Mouse (Mus musculus): ENCODE results near the gene BC049352. TPM values are rescaled to one million over a fixed set of nuclear protein-coding genes. Genes with fewer than 3 reads are reported as not detected.
A peak's percentile ranks its signal among the peaks of the same experiment; 100 is the strongest.

BC049352 gene
- polyA plus RNA-seq (2015; fragmentation: Nextera tagmentation; extraction: Ambion mirVana) = not detected in 2 replicates

GRCm38 (mm10) chr9:45181770-45182169 is at the start of gene BC049352:
Gene BC049352 (plus strand): TSS chr9:45182007.
- H3K9me3 ChIP-seq (replicated peaks) = no peaks in the 10 kb centered on the region
- H3K27me3 ChIP-seq = no peaks in the 10 kb centered on the region
- H3K27ac ChIP-seq = no peak within 1 kb of the TSS
- no peaks in the 10 kb centered on the region for H3K4me1 ChIP-seq (replicated peaks)
- H3K4me2 ChIP-seq = no peak within 1 kb of the TSS
- H3K36me3 ChIP-seq = no peaks in the 10 kb centered on the region
- H3K4me3 ChIP-seq = no peak within 1 kb of the TSS
- H3K9ac ChIP-seq = no peak within 1 kb of the TSS
- ATAC-seq (replicated peaks; ENCODE audit: insufficient number of reproducible peaks, insufficient read depth, low FRiP score, low read depth) = no peak
- WGBS = 17% methylated on average over 2 of the region's 2 CpGs

GRCm38 (mm10) chr9:45133484-45134310 is 48.1 kb upstream of the BC049352 start:
- H3K4me1 ChIP-seq (replicated peaks) = peaks cover 31% of the 10 kb centered on the region
- no peak overlapping the region for H3K27ac ChIP-seq
- H3K4me2 ChIP-seq = no peak overlapping the region
- no peaks in the 10 kb centered on the region for H3K36me3 ChIP-seq
- ATAC-seq (replicated peaks; ENCODE audit: insufficient number of reproducible peaks, insufficient read depth, low FRiP score, low read depth) = no peak
- H3K9me3 ChIP-seq (replicated peaks) = no peaks in the 10 kb centered on the region
- H3K4me3 ChIP-seq = no peak overlapping the region
- 25% methylated on average over 5 of the region's 5 CpGs for WGBS
- no peak overlapping the region for H3K9ac ChIP-seq
- peaks cover 67% of the 10 kb centered on the region for H3K27me3 ChIP-seq

GRCm38 (mm10) chr9:45136442-45137169 is 45.2 kb upstream of the BC049352 start:
- peak overlapping the region; percentile 26; the same call in 1 of the 2 replicates for H3K27ac ChIP-seq

GRCm38 (mm10) chr9:45138191-45139032 is 43.4 kb upstream of the BC049352 start, which contains the start of gene Scn4b:
Gene Scn4b (plus strand): TSS chr9:45138395.
- no peaks in the 10 kb centered on the region for H3K36me3 ChIP-seq
- peaks cover 96% of the 10 kb centered on the region for H3K27me3 ChIP-seq
- no peaks in the 10 kb centered on the region for H3K9me3 ChIP-seq (replicated peaks)
- H3K9ac ChIP-seq = peak within 1 kb of the TSS; percentile 34
- ATAC-seq (replicated peaks; ENCODE audit: insufficient number of reproducible peaks, insufficient read depth, low FRiP score, low read depth) = 0 out of 2 replicates have a peak, but pooled peaks have one; percentile 24
- peaks cover 34% of the 10 kb centered on the region for H3K4me1 ChIP-seq (replicated peaks)
- peak within 1 kb of the TSS; percentile 96 for H3K4me2 ChIP-seq
- H3K27ac ChIP-seq = no peak within 1 kb of the TSS
- under 1% methylated on average over 76 of the region's 76 CpGs for WGBS
- H3K4me3 ChIP-seq = peak within 1 kb of the TSS; percentile 59

More at GRCm38 (mm10) chr9:45136442-45137169, 45.2 kb upstream of the BC049352 start:
- no peak overlapping the region for H3K4me3 ChIP-seq
- no peak for ATAC-seq (replicated peaks; ENCODE audit: insufficient number of reproducible peaks, insufficient read depth, low FRiP score, low read depth)
- H3K9me3 ChIP-seq (replicated peaks) = no peaks in the 10 kb centered on the region
- H3K4me2 ChIP-seq = no peak overlapping the region
- no peaks in the 10 kb centered on the region for H3K36me3 ChIP-seq
- peaks cover 34% of the 10 kb centered on the region for H3K4me1 ChIP-seq (replicated peaks)
- no peak overlapping the region for H3K9ac ChIP-seq
- WGBS = 16% methylated on average over 7 of the region's 7 CpGs
- peaks cover 82% of the 10 kb centered on the region for H3K27me3 ChIP-seq

- Histone ChIP-seq H3K36me3 (no peaks in the 10 kb centered on the region), H3K4me1 (replicated peaks) (peaks cover 34% of the 10 kb centered on the region), H3K9ac (peak overlapping the region; percentile 34), H3K9me3 (replicated peaks) (no peaks in the 10 kb centered on the region), H3K27ac (no peak overlapping the region), H3K4me3 (peak overlapping the region; percentile 59), H3K4me2 (peak overlapping the region; percentile 96), H3K27me3 (peaks cover 98% of the 10 kb centered on the region)
- no peak for ATAC-seq (replicated peaks; ENCODE audit: insufficient number of reproducible peaks, insufficient read depth, low FRiP score, low read depth)
- WGBS = 5% methylated on average over 7 of the region's 7 CpGs
Observed at GRCm38 (mm10) chr9:45139082-45139481, 42.7 kb upstream of the BC049352 start.

- 70% methylated on average over 7 of the region's 7 CpGs for WGBS
- no peak for ATAC-seq (replicated peaks; ENCODE audit: insufficient number of reproducible peaks, insufficient read depth, low FRiP score, low read depth)
- H3K9ac ChIP-seq = no peak overlapping the region
Observed at GRCm38 (mm10) chr9:45140945-45141344, 40.9 kb upstream of the BC049352 start.

GRCm38 (mm10) chr9:45142686-45143085 is 39.1 kb upstream of the BC049352 start:
- WGBS = 42% methylated on average over 3 of the region's 3 CpGs
- no peak for ATAC-seq (replicated peaks; ENCODE audit: insufficient number of reproducible peaks, insufficient read depth, low FRiP score, low read depth)
- H3K4me2 ChIP-seq = no peak overlapping the region
- H3K9me3 ChIP-seq (replicated peaks) = no peaks in the 10 kb centered on the region
- H3K9ac ChIP-seq = no peak overlapping the region
- peaks cover 95% of the 10 kb centered on the region for H3K27me3 ChIP-seq
- H3K36me3 ChIP-seq = no peaks in the 10 kb centered on the region
- H3K27ac ChIP-seq = no peak overlapping the region
- H3K4me3 ChIP-seq = no peak overlapping the region
- H3K4me1 ChIP-seq (replicated peaks) = peaks cover 21% of the 10 kb centered on the region

More at GRCm38 (mm10) chr9:45140945-45141344, 40.9 kb upstream of the BC049352 start:
- Histone ChIP-seq H3K4me3 (no peak overlapping the region), H3K4me2 (no peak overlapping the region), H3K9me3 (replicated peaks) (no peaks in the 10 kb centered on the region), H3K4me1 (replicated peaks) (peaks cover 35% of the 10 kb centered on the region), H3K27ac (no peak overlapping the region), H3K36me3 (no peaks in the 10 kb centered on the region), H3K27me3 (peaks cover 98% of the 10 kb centered on the region)

- WGBS = 7% methylated on average over 27 of the region's 27 CpGs
- Histone ChIP-seq H3K4me3 (peak overlapping the region; percentile 45), H3K9me3 (replicated peaks) (no peaks in the 10 kb centered on the region), H3K9ac (peak overlapping the region; percentile 17; the same call in 1 of the 2 replicates), H3K4me1 (replicated peaks) (peaks cover 8% of the 10 kb centered on the region), H3K4me2 (peak overlapping the region; percentile 76), H3K36me3 (no peaks in the 10 kb centered on the region), H3K27me3 (peaks cover 93% of the 10 kb centered on the region), H3K27ac (no peak overlapping the region)
- no peak for ATAC-seq (replicated peaks; ENCODE audit: insufficient number of reproducible peaks, insufficient read depth, low FRiP score, low read depth)
Observed at GRCm38 (mm10) chr9:45145533-45146266, 36.1 kb upstream of the BC049352 start.

GRCm38 (mm10) chr9:45146267-45146597 is 35.6 kb upstream of the BC049352 start:
- no peaks in the 10 kb centered on the region for H3K9me3 ChIP-seq (replicated peaks)
- H3K4me1 ChIP-seq (replicated peaks) = peaks cover 8% of the 10 kb centered on the region
- 1% methylated on average over 5 of the region's 5 CpGs for WGBS
- ATAC-seq (replicated peaks; ENCODE audit: insufficient number of reproducible peaks, insufficient read depth, low FRiP score, low read depth) = no peak
- H3K36me3 ChIP-seq = no peaks in the 10 kb centered on the region
- peaks cover 91% of the 10 kb centered on the region for H3K27me3 ChIP-seq
- H3K27ac ChIP-seq = no peak overlapping the region
- peak overlapping the region; percentile 17; the same call in 1 of the 2 replicates for H3K9ac ChIP-seq
- H3K4me3 ChIP-seq = peak overlapping the region; percentile 45
- peak overlapping the region; percentile 76 for H3K4me2 ChIP-seq

- H3K4me2 ChIP-seq = no peak overlapping the region
- H3K4me1 ChIP-seq (replicated peaks) = peaks cover 2% of the 10 kb centered on the region
- 61% methylated on average over 1 of the region's 1 CpGs for WGBS
- no peaks in the 10 kb centered on the region for H3K9me3 ChIP-seq (replicated peaks)
- no peak for ATAC-seq (replicated peaks; ENCODE audit: insufficient number of reproducible peaks, insufficient read depth, low FRiP score, low read depth)
- no peaks in the 10 kb centered on the region for H3K36me3 ChIP-seq
- no peak overlapping the region for H3K4me3 ChIP-seq
- no peak overlapping the region for H3K27ac ChIP-seq
- H3K27me3 ChIP-seq = peaks cover 65% of the 10 kb centered on the region
- H3K9ac ChIP-seq = no peak overlapping the region
Observed at GRCm38 (mm10) chr9:45150933-45151332, 30.9 kb upstream of the BC049352 start.
